Mouse (Mus musculus): ENCODE results near the gene Clcn6.

GRCm38 (mm10) chr4:148001866-148002265 lies 36.8 kb downstream of the Clcn6 start:
- TF ChIP-seq CTCF (IDR thresholded peaks at IDR 0.05; ENCODE audit: low read depth, low read length) (no peak), POLR2A (IDR thresholded peaks at IDR 0.05; ENCODE audit: borderline replicate concordance, low read depth, low read length) (no peak)

Data from bone marrow macrophage, adult 2 months (primary cell).